9 mouse cellular contexts compared by ENCODE assay signal in the genomic region with DNA sequence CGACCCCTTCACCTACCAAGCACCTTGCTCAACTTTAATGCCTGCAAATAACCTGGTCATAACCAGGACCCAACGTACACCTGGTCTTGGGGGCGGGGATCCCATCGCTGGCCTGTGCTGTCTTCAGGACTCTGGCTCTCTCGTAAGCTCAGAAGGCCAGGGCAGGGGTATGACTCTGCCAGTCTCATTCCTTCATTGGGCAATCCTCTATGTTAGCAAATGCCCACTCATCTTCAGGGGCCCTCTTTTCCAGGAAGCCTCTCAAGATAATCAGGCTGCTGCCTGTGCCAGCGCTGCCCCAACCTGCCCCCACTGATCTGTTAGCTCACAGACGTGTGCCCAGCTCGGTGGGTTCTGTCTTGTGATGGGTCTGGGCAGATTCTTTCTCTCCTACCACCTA. TPM values are rescaled to one million over a fixed set of nuclear protein-coding genes. Genes with fewer than 3 reads are reported as not detected.
DNase-seq lines count a peak whose midpoint lies in the region; ATAC-seq and TF ChIP-seq lines count a peak whose summit lies in the region.
"Had no signal": no experiment of that assay in that cellular context is flagged by ENCODE, and none has a peak within 500 bp of the region (broad histone marks: within the 10 kb centered on the region; RNA-seq: fewer than 3 reads in every experiment).

No protein-coding gene starts in this region.

- peaks cover 12% of the 10 kb centered on the region for H3K36me3 ChIP-seq in neural tube, embryonic 11.5 days (ENCODE audit: control insufficient read depth, insufficient read depth, low read length)
- peaks cover 51% of the 10 kb centered on the region for H3K36me3 ChIP-seq in hindbrain, embryonic 13.5 days
- H3K36me3 ChIP-seq in lung, postnatal 0 days (ENCODE audit: insufficient read depth, low read length) = no peaks in the 10 kb centered on the region

- H3K9me3 ChIP-seq in neural tube, embryonic 11.5 days (ENCODE audit: control insufficient read depth, low read length) = no peaks in the 10 kb centered on the region
- H3K9me3 ChIP-seq in hindbrain, embryonic 13.5 days = no peaks in the 10 kb centered on the region
- H3K9me3 ChIP-seq in lung, postnatal 0 days (ENCODE audit: low read length) = no peaks in the 10 kb centered on the region

- no peak overlapping the region for H3K4me2 ChIP-seq in neural tube, embryonic 11.5 days (ENCODE audit: low read depth)
- no peak overlapping the region for H3K4me2 ChIP-seq in hindbrain, embryonic 13.5 days
- 0 out of 2 replicates have a peak overlapping the region, but pooled peaks have one; percentile 11 for H3K4me2 ChIP-seq in lung, postnatal 0 days (replicated peaks; ENCODE audit: low read depth, low read length)

- peaks cover 45% of the 10 kb centered on the region for H3K4me1 ChIP-seq in neural tube, embryonic 11.5 days (ENCODE audit: control insufficient read depth, insufficient read depth, low read length)
- peaks cover 90% of the 10 kb centered on the region for H3K4me1 ChIP-seq in hindbrain, embryonic 13.5 days (replicated peaks)
- peaks cover 29% of the 10 kb centered on the region for H3K4me1 ChIP-seq in lung, postnatal 0 days (ENCODE audit: insufficient read depth, low read depth, low read length)

- 80% methylated on average over 8 of the region's 8 CpGs for WGBS in neural tube, embryonic 11.5 days
- WGBS in hindbrain, embryonic 13.5 days = 77% methylated on average over 8 of the region's 8 CpGs
- 61% methylated on average over 8 of the region's 8 CpGs for WGBS in lung, postnatal 0 days

- peak; percentile 73 for TF ChIP-seq EP300 in lung, postnatal 0 days (IDR thresholded peaks at IDR 0.05)

- no peak for ATAC-seq in neural tube, embryonic 11.5 days (ENCODE audit: insufficient read depth, low FRiP score, low TSS enrichment)
- ATAC-seq in hindbrain, embryonic 13.5 days (ENCODE audit: low FRiP score) = no peak
- ATAC-seq in lung, postnatal 0 days = peak; percentile 51
- ATAC-seq in erythroblast, adult 5-6 weeks (replicated peaks; ENCODE audit: low FRiP score, poor library complexity, severe bottlenecking) = no peak
- ATAC-seq: inflammation-experienced regulatory T-cells, adult 6 months had no signal

- no peak for DNase-seq in neural tube, embryonic 11.5 days (ENCODE audit: low spot score)
- no peak for DNase-seq in neural tube, embryonic 10.5 days (ENCODE audit: extremely low spot score, low spot score)
- DNase-seq in lung, postnatal 0 days (ENCODE audit: low spot score) = peak; percentile 83
- DNase-seq in urinary bladder, postnatal 14 days (ENCODE audit: low spot score) = no peak
- no peak for DNase-seq in natural killer cell, adult 2 months (ENCODE audit: low spot score in 2 of 2)
- no peak for DNase-seq in ovary, postnatal 14 days (ENCODE audit: low spot score)

- no peaks in the 10 kb centered on the region for H3K27me3 ChIP-seq in neural tube, embryonic 11.5 days (ENCODE audit: control insufficient read depth, insufficient read depth, low read length)
- no peaks in the 10 kb centered on the region for H3K27me3 ChIP-seq in hindbrain, embryonic 13.5 days
- H3K27me3 ChIP-seq in lung, postnatal 0 days (replicated peaks; ENCODE audit: insufficient read depth, low read length) = no peaks in the 10 kb centered on the region

- peak overlapping the region; percentile 91 for H3K27ac ChIP-seq in neural tube, embryonic 11.5 days (ENCODE audit: low read depth, low read length)
- H3K27ac ChIP-seq in hindbrain, embryonic 13.5 days = peak overlapping the region; percentile 92
- peak overlapping the region; percentile 88 for H3K27ac ChIP-seq in lung, postnatal 0 days (ENCODE audit: low read length)

- no peak overlapping the region for H3K4me3 ChIP-seq in neural tube, embryonic 11.5 days (ENCODE audit: low read depth, low read length)
- no peak overlapping the region for H3K4me3 ChIP-seq in hindbrain, embryonic 13.5 days
- H3K4me3 ChIP-seq in lung, postnatal 0 days (ENCODE audit: low read depth, low read length) = no peak overlapping the region

- TF ChIP-seq CTCF in lung, postnatal 0 days (IDR thresholded peaks at IDR 0.05) = no peak

- H3K9ac ChIP-seq in neural tube, embryonic 11.5 days (ENCODE audit: low read length) = no peak overlapping the region
- H3K9ac ChIP-seq in hindbrain, embryonic 13.5 days = peak overlapping the region; percentile 40; the same call in 1 of the 2 replicates
- no peak overlapping the region for H3K9ac ChIP-seq in lung, postnatal 0 days (replicated peaks; ENCODE audit: low read depth)

RNA-seq across cellular contexts. Expression of a gene that starts 17.2 kb away (rescaled TPM):
- polyA plus RNA-seq in neural tube, embryonic 11.5 days (2014; fragmentation: Nextera tagmentation; extraction: Ambion mirVana) = 68.9 and 80.1 TPM in 2 replicates
- 79.7 and 82.0 TPM in 2 replicates for polyA plus RNA-seq in hindbrain, embryonic 13.5 days (2015; fragmentation: Nextera tagmentation; extraction: Ambion mirVana)
- 65.1 and 85.0 TPM in 2 replicates for polyA plus RNA-seq in lung, postnatal 0 days (2015; fragmentation: Nextera tagmentation; extraction: Ambion mirVana)
- not detected in 2 replicates for total RNA-seq in erythroblast, adult 5-6 weeks (2015; ENCODE audit: low replicate concordance)
- not detected in 2 replicates for total RNA-seq in erythroblast, adult 5-6 weeks (2017; ENCODE audit: low replicate concordance)
